34 mouse cellular contexts compared by ENCODE assay signal in genomic region chr4:127085761-127086160, GRCm38 (mm10).
"Had no signal": no experiment of that assay in that cellular context is flagged by ENCODE, and none has a peak within 500 bp of the region (broad histone marks: within the 10 kb centered on the region; RNA-seq: fewer than 3 reads in every experiment).

No protein-coding gene starts in this region.

- H3K4me1 ChIP-seq: heart, embryonic 13.5 days; heart, embryonic 15.5 days; hindbrain, embryonic 10.5 days; hindbrain, embryonic 12.5 days; hindbrain, embryonic 13.5 days; intestine, embryonic 15.5 days; kidney, embryonic 15.5 days had no signal

- H3K4me2 ChIP-seq: heart, embryonic 12.5 days; heart, embryonic 13.5 days; heart, embryonic 15.5 days; hindbrain, embryonic 12.5 days; hindbrain, embryonic 13.5 days; hindbrain, embryonic 14.5 days; hindbrain, embryonic 15.5 days; intestine, embryonic 15.5 days; kidney, embryonic 15.5 days had no signal

- ATAC-seq: hindbrain, embryonic 16.5 days; hindbrain, postnatal 0 days; inflammation-experienced regulatory T-cells, adult 6 months; intestine, embryonic 15.5 days; intestine, embryonic 16.5 days; intestine, postnatal 0 days had no signal

- H3K27ac ChIP-seq: heart, embryonic 13.5 days; heart, embryonic 15.5 days; hindbrain, embryonic 10.5 days; hindbrain, embryonic 12.5 days; hindbrain, embryonic 13.5 days; hindbrain, embryonic 14.5 days; hindbrain, embryonic 15.5 days; hindbrain, postnatal 0 days; intestine, embryonic 15.5 days; kidney, embryonic 15.5 days; kidney, postnatal 0 days; layer of hippocampus, adult 2 months; left cerebral cortex, adult 2 months had no signal

- H3K27me3 ChIP-seq: heart, embryonic 12.5 days; heart, embryonic 13.5 days; heart, embryonic 15.5 days; hindbrain, embryonic 12.5 days; hindbrain, embryonic 13.5 days; hindbrain, embryonic 15.5 days; intestine, embryonic 15.5 days; kidney, embryonic 15.5 days had no signal

- DNase-seq: heart, postnatal 10 days; heart, postnatal 14 days; heart, postnatal 36 days; heart, postnatal 4 days; kidney, adult 11 months; kidney, adult 18-20 months; kidney, adult 2 months; kidney, adult 8-10 months; kidney, adult 9 months; kidney, postnatal 10 days; kidney, postnatal 14 days; kidney, postnatal 25 days; kidney, postnatal 36 days; kidney, postnatal 4 days; layer of hippocampus, adult 9-11 months; layer of hippocampus, postnatal 36 days had no signal

- H3K9me3 ChIP-seq: heart, embryonic 12.5 days; heart, embryonic 13.5 days; heart, embryonic 15.5 days; hindbrain, embryonic 10.5 days; hindbrain, embryonic 12.5 days; hindbrain, embryonic 13.5 days; hindbrain, embryonic 15.5 days; intestine, embryonic 15.5 days; kidney, embryonic 15.5 days had no signal

- H3K4me3 ChIP-seq: heart, embryonic 12.5 days; heart, embryonic 13.5 days; heart, embryonic 15.5 days; hindbrain, embryonic 10.5 days; hindbrain, embryonic 12.5 days; hindbrain, embryonic 13.5 days; hindbrain, embryonic 15.5 days; intestine, embryonic 15.5 days; kidney, embryonic 15.5 days; layer of hippocampus, adult 2 months; left cerebral cortex, adult 2 months had no signal

- H3K9ac ChIP-seq: heart, embryonic 12.5 days; heart, embryonic 13.5 days; heart, embryonic 15.5 days; hindbrain, embryonic 12.5 days; hindbrain, embryonic 13.5 days; hindbrain, embryonic 14.5 days; hindbrain, embryonic 15.5 days; intestine, embryonic 15.5 days; kidney, embryonic 15.5 days had no signal
